Mouse (Mus musculus): Measurements from ENCODE around the gene Slc7a5.

DNA sequence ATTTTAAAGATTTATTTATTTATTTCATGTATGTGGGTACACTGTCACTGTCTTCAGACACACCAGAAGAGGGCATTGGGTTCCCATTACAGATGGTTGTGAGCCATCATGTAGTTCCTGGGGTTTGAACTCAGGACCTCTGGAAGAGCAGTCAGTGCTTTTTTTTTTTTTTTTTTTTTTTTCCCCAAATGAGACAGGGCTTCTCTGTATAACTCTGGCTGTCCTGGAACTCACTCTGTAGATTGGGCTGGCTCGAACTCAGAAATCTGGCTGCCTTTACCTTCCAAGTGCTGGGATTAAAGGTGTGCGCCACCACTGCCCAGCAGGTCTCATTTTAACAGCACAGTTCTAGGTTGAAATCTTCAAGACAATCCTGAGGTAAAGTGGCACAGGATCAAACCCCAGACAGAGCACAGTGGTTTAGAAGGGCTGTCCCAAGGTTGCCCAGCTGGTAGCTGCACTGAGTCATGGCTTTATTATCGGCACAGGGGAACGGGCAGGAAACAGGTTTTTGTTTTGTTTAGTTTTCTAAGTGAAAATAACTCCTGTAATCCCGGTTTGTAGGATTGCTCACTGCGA, 41.8 kb upstream of the Slc7a5 start, which contains the start of gene Banp:
- TF ChIP-seq EP300 (IDR thresholded peaks at IDR 0.05; ENCODE audit: low read depth), result no peak
- TF ChIP-seq CTCF (IDR thresholded peaks at IDR 0.05; ENCODE audit: low read depth), result no peak

Measured in liver, postnatal 0 days (tissue).